Mouse (Mus musculus) stomach, postnatal 0 days (tissue): ENCODE measurements around the gene Tmc6.

Experiments used
- CTCF ChIP-seq: IDR thresholded peaks from 2 replicates; pipeline ENCODE4 v1.5.1; 2016; ENCODE audit warnings: antibody characterized with exemption, low read depth, mild to moderate bottlenecking, moderate library complexity
- EP300 ChIP-seq: optimal IDR thresholded peaks from 2 replicates; pipeline ENCODE3; 2016; ENCODE audit warnings: antibody characterized with exemption

GRCm38 (mm10) chr11:117810401-117811046 lies 28.5 kb upstream of the Tmc6 start:
- no peak for TF ChIP-seq EP300
- peak; percentile 71 for TF ChIP-seq CTCF
